Mouse (Mus musculus) heart, embryonic 13.5 days (tissue): ENCODE measurements around the gene Cacnb4. TPM values are rescaled to one million over a fixed set of nuclear protein-coding genes. Genes with fewer than 3 reads are reported as not detected.

ENCODE experiments used
- ATAC-seq: fragments of 200-750 bp; cut with Nextera tagmentation; 2 replicates; pipeline ENCODE4 v1.8.0; 2017; ENCODE audit warnings: moderate TSS enrichment; ENCODE audit not compliant: insufficient number of reproducible peaks, low FRiP score, low TSS enrichment; ENCODE audit errors: extremely low read depth
- H3K27ac ChIP-seq: fragments of 300-500 bp; sonication (generic); replicated peaks from 2 replicates; pipeline ENCODE4 v1.5.1; 2015; ENCODE audit warnings: moderate library complexity, mild to moderate bottlenecking, inconsistent platforms
- H3K27me3 ChIP-seq: fragments of 300-500 bp; sonication (generic); replicated peaks from 2 replicates; pipeline ENCODE4 v1.6.1; 2015; ENCODE audit warnings: mild to moderate bottlenecking, inconsistent platforms
- H3K36me3 ChIP-seq: fragments of 300-500 bp; sonication (generic); 2 replicates; pipeline ENCODE4 v1.6.1; 2015; ENCODE audit warnings: mild to moderate bottlenecking, inconsistent platforms
- H3K4me1 ChIP-seq: fragments of 300-500 bp; sonication (generic); 2 replicates; pipeline ENCODE4 v1.6.1; 2015; ENCODE audit warnings: inconsistent platforms
- H3K4me2 ChIP-seq: fragments of 300-500 bp; sonication (generic); 2 replicates; pipeline ENCODE4 v1.6.1; 2015; ENCODE audit warnings: inconsistent platforms, mild to moderate bottlenecking, moderate library complexity
- H3K4me3 ChIP-seq: fragments of 300-500 bp; sonication (generic); 2 replicates; pipeline ENCODE4 v1.5.1; 2015; ENCODE audit warnings: moderate library complexity, mild to moderate bottlenecking, inconsistent platforms
- H3K9ac ChIP-seq: fragments of 300-500 bp; sonication (generic); 2 replicates; pipeline ENCODE4 v1.6.1; 2015; ENCODE audit warnings: inconsistent platforms, mild to moderate bottlenecking, moderate library complexity
- H3K9me3 ChIP-seq: fragments of 300-500 bp; sonication (generic); 2 replicates; pipeline ENCODE4 v1.6.1; 2016; ENCODE audit warnings: inconsistent platforms
- WGBS: fragments of 180-500 bp; shearing (Covaris S2); methylation state at CpG from one replicate; pipeline ENCODE4 v1.1.7; 2015; ENCODE audit warnings: mixed read lengths; 5-methylcytosine and 5-hydroxymethylcytosine counted together
- polyA plus RNA-seq: library from polyadenylated mRNA; unstranded; fragments of >200 nt; fragmentation: Nextera tagmentation; extraction: Ambion mirVana; gene quantifications from 2 replicates; pipeline ENCODE4 v1.2.1, GENCODE M21; 2015

The Cacnb4 gene
- polyA plus RNA-seq, 1 experiment from 2014 or later: 0.41 TPM

DNA sequence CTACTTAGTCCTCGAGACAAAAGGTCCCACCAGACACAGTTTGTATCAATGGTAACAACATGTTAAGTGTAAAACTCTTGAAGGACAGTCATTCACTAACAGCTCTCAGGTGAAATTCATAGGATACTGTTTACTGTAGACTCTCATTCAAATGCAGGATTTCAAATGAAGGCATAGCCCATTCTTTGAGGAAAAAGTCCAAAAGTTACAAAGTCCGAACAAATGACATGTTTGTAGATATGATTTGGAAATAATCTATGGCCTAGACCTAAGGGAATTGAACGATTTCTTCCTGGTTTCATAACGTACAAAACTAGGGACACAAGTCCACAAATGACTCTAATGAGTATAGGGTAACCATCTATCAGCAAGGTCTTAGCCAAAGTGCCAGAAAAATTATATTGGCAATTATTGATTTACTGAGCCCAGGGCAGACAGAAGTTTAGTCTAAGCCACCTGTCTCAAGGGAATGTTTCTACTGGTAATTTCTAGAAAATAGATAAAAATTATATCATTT is 206.5 kb downstream of the Cacnb4 start:
- 76% methylated on average over 4 of the region's 4 CpGs for WGBS
- Histone ChIP-seq H3K4me1 (peaks cover 12% of the 10 kb centered on the region), H3K27ac (no peak overlapping the region), H3K4me2 (no peak overlapping the region), H3K9ac (no peak overlapping the region), H3K4me3 (no peak overlapping the region), H3K27me3 (no peaks in the 10 kb centered on the region), H3K9me3 (no peaks in the 10 kb centered on the region), H3K36me3 (no peaks in the 10 kb centered on the region)
- ATAC-seq: no peak

DNA sequence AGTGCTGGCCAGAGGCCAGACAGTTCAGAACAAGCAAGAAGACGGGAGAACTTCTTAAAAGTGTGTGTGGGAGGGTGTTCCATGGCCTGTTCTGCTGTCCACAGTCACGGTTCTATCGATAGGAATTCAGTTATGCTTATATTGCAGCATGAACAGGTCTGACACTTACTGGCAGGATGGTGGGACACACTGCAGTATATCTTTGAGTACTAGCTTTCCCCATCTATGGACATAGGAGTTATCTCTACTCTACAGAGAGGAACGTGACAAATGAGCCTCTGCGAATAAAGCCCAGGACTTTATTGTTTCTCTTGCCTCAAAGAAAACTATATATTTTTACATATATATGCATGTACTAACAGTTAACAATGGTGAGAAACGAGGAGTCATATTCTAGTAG is 209.0 kb downstream of the Cacnb4 start:
- no peak for ATAC-seq
- H3K27ac ChIP-seq: no peak overlapping the region
- H3K4me1 ChIP-seq: peaks cover 12% of the 10 kb centered on the region
- no peaks in the 10 kb centered on the region for H3K27me3 ChIP-seq
- H3K9ac ChIP-seq: no peak overlapping the region
- H3K36me3 ChIP-seq: no peaks in the 10 kb centered on the region
- H3K4me2 ChIP-seq: no peak overlapping the region
- no peaks in the 10 kb centered on the region for H3K9me3 ChIP-seq
- 63% methylated on average over 6 of the region's 6 CpGs for WGBS
- no peak overlapping the region for H3K4me3 ChIP-seq

GRCm38 (mm10) chr2:52461206-52461967 is 215.2 kb downstream of the Cacnb4 start:
- Histone ChIP-seq H3K9me3 (no peaks in the 10 kb centered on the region), H3K4me3 (no peak overlapping the region), H3K27ac (no peak overlapping the region), H3K9ac (no peak overlapping the region), H3K4me2 (no peak overlapping the region), H3K27me3 (no peaks in the 10 kb centered on the region), H3K36me3 (no peaks in the 10 kb centered on the region), H3K4me1 (peaks cover 7% of the 10 kb centered on the region; the same call in 1 of the 2 replicates)
- no peak for ATAC-seq
- 83% methylated on average over 12 of the region's 12 CpGs for WGBS

DNA sequence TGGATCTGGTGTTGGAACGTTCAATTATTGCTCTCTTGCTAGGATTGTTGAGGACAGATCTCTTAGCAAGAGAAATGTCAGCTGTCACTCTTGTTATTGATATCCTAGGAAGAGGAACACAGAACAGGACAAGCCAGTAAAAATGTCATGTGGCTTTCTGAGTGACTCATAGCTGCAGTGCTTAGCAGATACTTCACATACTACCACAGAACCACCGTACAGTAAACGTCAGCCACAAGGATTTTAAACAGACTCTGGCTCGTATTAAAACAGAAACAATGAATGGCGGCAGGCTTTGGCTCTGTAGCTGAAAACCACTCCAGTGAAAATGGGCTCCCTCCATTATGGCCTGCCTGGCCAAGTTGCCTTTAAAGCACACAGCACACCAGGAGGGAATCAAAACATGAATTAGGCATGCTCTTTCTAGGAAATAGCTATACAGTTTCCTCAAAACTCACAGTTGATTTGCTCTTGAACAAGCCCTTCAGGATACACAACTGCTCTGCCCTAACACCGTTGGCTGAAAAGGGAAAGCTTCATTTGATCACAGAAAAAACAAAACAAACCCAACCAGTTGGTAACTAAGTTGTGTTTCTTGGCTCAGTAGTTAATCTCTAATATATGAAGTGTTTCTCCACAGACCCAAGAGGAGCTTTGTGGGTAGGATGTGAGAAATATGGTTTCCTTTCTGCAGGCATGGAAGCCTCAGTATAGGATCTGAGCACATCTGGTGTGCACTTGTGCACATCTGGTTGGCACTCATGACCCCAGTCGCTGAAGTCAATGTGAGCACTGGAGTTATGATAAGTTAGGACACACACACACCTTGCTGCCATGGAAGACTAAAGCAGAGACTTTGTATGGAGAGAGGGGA is 220.8 kb downstream of the Cacnb4 start:
- no peak overlapping the region for H3K4me2 ChIP-seq
- WGBS: 57% methylated on average over 7 of the region's 7 CpGs
- H3K4me3 ChIP-seq: no peak overlapping the region
- no peak for ATAC-seq
- H3K4me1 ChIP-seq: peaks cover 11% of the 10 kb centered on the region
- no peaks in the 10 kb centered on the region for H3K27me3 ChIP-seq
- H3K9me3 ChIP-seq: no peaks in the 10 kb centered on the region
- H3K9ac ChIP-seq: no peak overlapping the region
- no peaks in the 10 kb centered on the region for H3K36me3 ChIP-seq
- H3K27ac ChIP-seq: no peak overlapping the region

DNA sequence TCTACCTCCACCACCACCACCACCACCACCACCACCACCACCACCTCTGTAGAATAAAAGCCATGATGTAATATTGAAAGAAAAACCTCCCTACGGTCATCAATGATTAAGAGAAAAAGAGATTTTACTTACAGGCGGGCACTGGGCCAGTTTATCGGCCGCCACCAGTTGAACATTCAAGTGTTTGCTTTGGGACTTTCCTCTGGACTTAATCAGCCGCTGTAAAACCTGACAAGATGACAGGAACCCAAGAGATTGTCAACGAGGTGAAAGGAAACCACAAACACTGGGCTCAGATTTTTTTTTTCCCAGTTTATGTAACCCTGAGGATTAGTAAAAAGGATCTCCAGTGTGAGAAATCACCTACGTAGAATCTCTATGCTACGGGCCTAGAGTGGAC is 226.8 kb downstream of the Cacnb4 start:
- H3K9me3 ChIP-seq: no peaks in the 10 kb centered on the region
- peaks cover 28% of the 10 kb centered on the region for H3K4me1 ChIP-seq
- no peak overlapping the region for H3K4me2 ChIP-seq
- H3K36me3 ChIP-seq: no peaks in the 10 kb centered on the region
- ATAC-seq: no peak
- 39% methylated on average over 8 of the region's 8 CpGs for WGBS
- no peaks in the 10 kb centered on the region for H3K27me3 ChIP-seq
- H3K27ac ChIP-seq: no peak overlapping the region
- H3K4me3 ChIP-seq: no peak overlapping the region
- H3K9ac ChIP-seq: no peak overlapping the region

DNA sequence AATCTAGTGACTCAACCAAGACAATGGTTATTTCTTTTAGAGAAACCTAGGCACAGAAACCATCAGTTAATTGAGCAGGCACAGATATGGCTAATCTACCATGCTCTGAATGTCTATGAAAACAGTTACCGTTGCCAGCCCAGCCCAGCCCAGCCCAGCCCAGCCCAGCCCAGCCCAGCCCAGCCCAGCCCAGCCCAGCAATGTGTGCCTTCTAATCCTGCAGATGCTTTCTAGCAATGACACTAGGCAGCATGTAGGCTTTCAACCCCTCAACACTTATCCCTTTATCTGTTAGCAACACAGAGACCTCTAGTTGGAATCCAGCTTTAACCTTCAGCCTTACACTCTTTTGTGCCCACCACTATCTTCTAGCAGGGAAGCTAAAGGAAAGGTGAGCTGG is 227.7 kb downstream of the Cacnb4 start:
- 22% methylated on average over 1 of the region's 1 CpGs for WGBS
- Histone ChIP-seq H3K36me3 (no peaks in the 10 kb centered on the region), H3K9me3 (no peaks in the 10 kb centered on the region), H3K27ac (no peak overlapping the region), H3K27me3 (no peaks in the 10 kb centered on the region), H3K4me1 (peaks cover 28% of the 10 kb centered on the region), H3K4me3 (no peak overlapping the region), H3K9ac (no peak overlapping the region), H3K4me2 (no peak overlapping the region)
- ATAC-seq: no peak

DNA sequence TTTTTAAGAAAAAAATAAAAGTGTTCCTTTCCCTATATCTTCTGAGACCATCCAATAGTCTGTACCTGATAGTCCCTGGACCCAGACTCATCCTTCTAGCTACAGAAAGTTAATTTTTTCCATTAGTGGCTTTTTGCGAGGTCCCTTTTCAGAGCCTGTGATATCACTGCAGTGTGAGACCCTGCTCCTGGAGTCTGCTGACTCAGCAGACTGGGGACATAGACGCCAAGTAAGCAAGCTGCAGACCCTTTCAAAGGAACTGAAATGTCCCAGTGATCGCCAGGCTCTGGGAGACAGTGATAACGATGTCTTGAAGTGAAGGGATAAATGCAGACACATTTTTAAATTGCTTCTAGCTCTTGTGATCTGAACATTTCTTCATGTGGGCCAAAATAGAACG is 230.0 kb downstream of the Cacnb4 start:
- Histone ChIP-seq H3K4me2 (no peak overlapping the region), H3K27ac (no peak overlapping the region), H3K4me1 (peaks cover 38% of the 10 kb centered on the region), H3K9ac (no peak overlapping the region), H3K36me3 (no peaks in the 10 kb centered on the region), H3K9me3 (no peaks in the 10 kb centered on the region), H3K27me3 (no peaks in the 10 kb centered on the region), H3K4me3 (no peak overlapping the region)
- ATAC-seq: no peak
- 43% methylated on average over 5 of the region's 5 CpGs for WGBS

GRCm38 (mm10) chr2:52442125-52442524 is 234.5 kb downstream of the Cacnb4 start:
- H3K27me3 ChIP-seq: no peaks in the 10 kb centered on the region
- no peak for ATAC-seq
- peaks cover 40% of the 10 kb centered on the region for H3K4me1 ChIP-seq
- H3K27ac ChIP-seq: peak overlapping the region; percentile 36; the same call in 1 of the 2 replicates
- 0 out of 2 replicates have a peak overlapping the region, but pooled peaks have one; percentile 28 for H3K9ac ChIP-seq
- H3K4me2 ChIP-seq: no peak overlapping the region
- WGBS: 50% methylated on average over 5 of the region's 5 CpGs
- no peaks in the 10 kb centered on the region for H3K9me3 ChIP-seq
- no peak overlapping the region for H3K4me3 ChIP-seq
- no peaks in the 10 kb centered on the region for H3K36me3 ChIP-seq

- Histone ChIP-seq H3K36me3 (no peaks in the 10 kb centered on the region), H3K27me3 (no peaks in the 10 kb centered on the region), H3K4me2 (no peak overlapping the region), H3K9me3 (no peaks in the 10 kb centered on the region), H3K27ac (no peak overlapping the region), H3K9ac (no peak overlapping the region), H3K4me1 (peaks cover 47% of the 10 kb centered on the region), H3K4me3 (no peak overlapping the region)
- no peak for ATAC-seq
- 78% methylated on average over 4 of the region's 4 CpGs for WGBS
Measured at GRCm38 (mm10) chr2:52440420-52441015, 236.1 kb downstream of the Cacnb4 start.

DNA sequence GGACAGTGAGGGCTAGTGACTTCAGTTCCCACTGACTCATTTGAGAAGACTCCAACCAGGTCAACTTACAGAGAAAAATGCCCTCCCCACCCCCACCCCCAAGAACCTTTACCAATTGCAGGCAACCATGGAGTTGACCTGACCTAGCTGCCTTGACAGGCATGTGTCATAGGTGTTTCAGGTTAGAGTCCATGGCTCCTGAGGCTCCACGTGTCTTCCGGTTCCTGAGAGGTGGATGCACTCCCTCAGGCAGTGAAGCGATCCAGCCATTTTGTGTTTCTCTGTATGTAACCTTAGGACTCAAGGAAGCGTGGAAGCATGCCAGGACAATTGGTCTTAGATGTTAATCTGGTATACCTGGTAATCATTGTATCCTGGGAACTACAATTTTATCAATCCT is 238.2 kb downstream of the Cacnb4 start:
- Histone ChIP-seq H3K27me3 (no peaks in the 10 kb centered on the region), H3K27ac (peak overlapping the region; percentile 82), H3K4me3 (no peak overlapping the region), H3K9ac (no peak overlapping the region), H3K36me3 (no peaks in the 10 kb centered on the region), H3K4me1 (peaks cover 50% of the 10 kb centered on the region), H3K9me3 (no peaks in the 10 kb centered on the region), H3K4me2 (peak overlapping the region; percentile 6; the same call in 1 of the 2 replicates)
- ATAC-seq: no peak
- WGBS: 90% methylated on average over 4 of the region's 4 CpGs

GRCm38 (mm10) chr2:52438013-52438412 is 238.6 kb downstream of the Cacnb4 start:
- no peaks in the 10 kb centered on the region for H3K9me3 ChIP-seq
- WGBS: 13% methylated on average over 6 of the region's 6 CpGs
- ATAC-seq: 0 out of 2 replicates have a peak, but pooled peaks have one; percentile 47
- peaks cover 50% of the 10 kb centered on the region for H3K4me1 ChIP-seq
- no peak overlapping the region for H3K9ac ChIP-seq
- peak overlapping the region; percentile 82 for H3K27ac ChIP-seq
- no peaks in the 10 kb centered on the region for H3K36me3 ChIP-seq
- H3K4me2 ChIP-seq: peak overlapping the region; percentile 6; the same call in 1 of the 2 replicates
- H3K27me3 ChIP-seq: no peaks in the 10 kb centered on the region
- H3K4me3 ChIP-seq: no peak overlapping the region
